Mouse (Mus musculus): ENCODE measurements around the gene Arf4. TPM values are rescaled to one million over a fixed set of nuclear protein-coding genes. Genes with fewer than 3 reads are reported as not detected.

Gene Arf4
- 586 and 604 TPM in 2 replicates for polyA plus RNA-seq (2015; fragmentation: Nextera tagmentation; extraction: Ambion mirVana)

DNA sequence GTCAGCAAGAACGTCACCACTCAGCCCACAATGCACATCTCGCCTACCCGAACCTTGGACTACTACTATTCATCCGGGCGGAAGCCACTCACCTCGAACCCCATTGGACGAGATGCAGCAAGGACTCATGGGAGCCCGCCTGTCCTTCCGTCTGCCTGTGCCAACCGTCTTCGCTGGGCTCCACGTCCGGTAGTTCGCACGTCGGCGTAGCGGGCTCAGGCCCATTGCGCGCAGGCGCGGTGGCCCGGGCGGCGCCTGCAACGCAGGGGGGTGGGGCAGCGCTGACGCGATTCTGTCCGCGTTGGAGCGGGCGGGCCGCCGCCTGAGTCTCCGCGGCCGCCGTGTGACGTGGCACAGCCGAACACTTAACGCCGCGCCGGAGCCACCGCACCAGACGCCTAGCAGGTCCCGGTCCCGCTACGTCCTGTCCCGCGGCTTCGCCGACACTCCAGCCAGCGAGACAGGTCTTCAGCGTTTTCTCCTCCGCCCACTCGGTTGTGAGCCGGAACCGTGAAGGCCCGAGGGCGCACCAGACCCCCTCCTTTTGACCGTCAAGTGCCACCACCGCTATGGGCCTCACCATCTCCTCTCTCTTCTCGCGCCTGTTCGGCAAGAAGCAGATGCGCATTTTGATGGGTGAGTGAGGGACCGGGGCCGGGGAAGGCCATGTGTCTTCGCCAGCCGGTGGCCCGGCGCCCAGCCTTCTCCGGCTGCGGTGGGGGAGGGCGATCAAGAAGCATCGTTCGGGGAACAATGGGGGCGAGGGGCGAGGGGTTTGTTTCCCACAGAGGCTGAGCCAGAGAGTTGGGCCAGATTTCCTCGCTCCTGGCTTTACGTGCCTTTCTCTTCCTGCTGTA lies at the start of gene Arf4:
Arf4 (plus strand) TSS at position 224 of the 857 bp plus-strand sequence.
- H3K9ac ChIP-seq: peak within 1 kb of the TSS; percentile 97
- H3K4me2 ChIP-seq: peak within 1 kb of the TSS; percentile 95
- H3K27me3 ChIP-seq: no peaks in the 10 kb centered on the region
- H3K27ac ChIP-seq: peak within 1 kb of the TSS; percentile 98
- H3K36me3 ChIP-seq: no peaks in the 10 kb centered on the region
- H3K9me3 ChIP-seq: no peaks in the 10 kb centered on the region
- ATAC-seq (ENCODE audit: low FRiP score): peak; percentile 99
- peaks cover 30% of the 10 kb centered on the region for H3K4me1 ChIP-seq (replicated peaks)
- peak within 1 kb of the TSS; percentile 93 for H3K4me3 ChIP-seq
- WGBS: under 1% methylated on average over 79 of the region's 83 CpGs

DNA sequence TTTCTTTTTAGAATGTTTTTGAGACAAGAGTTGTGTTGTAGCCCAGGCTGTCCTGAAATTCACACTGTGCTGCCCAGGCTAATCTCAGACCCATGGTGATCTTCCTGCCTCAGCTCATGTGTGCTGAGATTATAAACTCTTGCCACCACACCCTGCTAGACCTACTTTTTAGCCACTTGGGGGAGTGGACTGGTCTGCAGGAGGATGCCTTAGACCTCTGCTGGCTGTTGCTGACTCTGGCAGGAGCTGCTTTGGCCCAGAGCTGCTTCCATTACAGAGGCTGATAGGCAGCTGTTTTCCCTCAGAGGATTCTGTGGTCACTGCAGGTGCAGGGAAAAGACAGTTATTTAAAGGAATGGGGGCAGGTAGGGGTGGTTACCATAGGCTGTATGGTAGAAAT lies 46.5 kb upstream of the Arf4 start:
- H3K9ac ChIP-seq: no peak overlapping the region
- no peaks in the 10 kb centered on the region for H3K9me3 ChIP-seq
- H3K27me3 ChIP-seq: no peaks in the 10 kb centered on the region
- H3K4me2 ChIP-seq: no peak overlapping the region
- no peak overlapping the region for H3K27ac ChIP-seq
- H3K36me3 ChIP-seq: peaks cover 6% of the 10 kb centered on the region; the same call in 1 of the 2 replicates
- no peaks in the 10 kb centered on the region for H3K4me1 ChIP-seq (replicated peaks)
- no peak for ATAC-seq (ENCODE audit: low FRiP score)
- H3K4me3 ChIP-seq: no peak overlapping the region

DNA sequence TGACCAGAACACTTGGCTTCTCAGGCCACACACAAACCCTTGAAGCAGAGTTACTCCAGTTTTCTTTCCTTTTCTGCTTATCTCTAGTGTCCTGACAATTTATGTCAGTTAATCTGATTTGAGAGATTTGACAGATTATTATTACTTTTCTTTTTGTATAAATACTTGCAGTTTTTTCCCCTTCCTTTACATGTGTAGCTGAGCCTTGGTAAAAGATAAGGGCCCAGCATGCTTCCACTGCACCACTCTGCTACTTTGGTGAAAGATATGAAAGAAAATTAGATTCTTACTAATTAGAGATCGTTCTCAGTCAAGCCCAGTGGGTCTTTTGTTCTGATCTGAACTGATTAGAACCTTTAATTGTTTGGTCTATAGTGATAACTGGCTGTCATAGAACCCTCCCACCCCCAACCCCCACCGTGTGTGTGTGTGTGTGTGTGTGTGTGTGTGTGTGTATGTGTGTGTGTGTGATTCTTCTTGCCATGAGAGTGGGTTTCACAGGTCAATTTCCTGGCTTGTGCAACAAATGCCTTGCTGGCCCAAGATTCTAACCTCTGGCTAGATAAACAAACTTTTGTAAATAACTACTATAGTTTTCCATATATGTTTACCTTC lies 44.5 kb upstream of the Arf4 start:
- no peak overlapping the region for H3K27ac ChIP-seq
- H3K4me3 ChIP-seq: no peak overlapping the region
- no peak overlapping the region for H3K4me2 ChIP-seq
- peaks cover 4% of the 10 kb centered on the region; the same call in 1 of the 2 replicates for H3K9me3 ChIP-seq
- no peak overlapping the region for H3K9ac ChIP-seq
- peaks cover 24% of the 10 kb centered on the region for H3K36me3 ChIP-seq
- no peaks in the 10 kb centered on the region for H3K27me3 ChIP-seq
- ATAC-seq (ENCODE audit: low FRiP score): no peak
- 92% methylated on average over 2 of the region's 2 CpGs for WGBS
- no peaks in the 10 kb centered on the region for H3K4me1 ChIP-seq (replicated peaks)

DNA sequence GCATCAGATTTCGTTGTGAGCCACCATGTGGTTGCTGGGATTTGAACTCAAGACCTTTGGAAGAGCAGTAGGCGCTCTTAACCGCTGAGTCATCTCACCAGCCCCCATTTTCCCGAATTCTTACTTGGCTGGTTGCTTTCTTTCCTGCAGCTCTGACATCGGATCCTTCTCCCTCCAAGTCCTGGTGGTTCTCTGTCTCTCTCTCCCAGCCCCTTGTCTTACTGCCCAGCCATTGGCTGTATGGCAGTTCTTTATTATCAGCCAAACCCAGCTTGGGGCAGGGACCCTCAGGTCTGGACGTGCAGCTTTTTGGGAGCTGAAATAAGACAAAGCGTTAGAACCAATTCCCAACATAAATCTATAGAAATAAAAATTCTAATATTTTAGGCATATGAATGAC lies 42.7 kb upstream of the Arf4 start:
- WGBS: 96% methylated on average over 7 of the region's 7 CpGs
- Histone ChIP-seq H3K4me3 (no peak overlapping the region), H3K36me3 (peaks cover 40% of the 10 kb centered on the region), H3K4me2 (no peak overlapping the region), H3K27ac (no peak overlapping the region), H3K9ac (no peak overlapping the region), H3K27me3 (no peaks in the 10 kb centered on the region), H3K9me3 (peaks cover 4% of the 10 kb centered on the region; the same call in 1 of the 2 replicates), H3K4me1 (replicated peaks) (no peaks in the 10 kb centered on the region)
- ATAC-seq (ENCODE audit: low FRiP score): no peak

DNA sequence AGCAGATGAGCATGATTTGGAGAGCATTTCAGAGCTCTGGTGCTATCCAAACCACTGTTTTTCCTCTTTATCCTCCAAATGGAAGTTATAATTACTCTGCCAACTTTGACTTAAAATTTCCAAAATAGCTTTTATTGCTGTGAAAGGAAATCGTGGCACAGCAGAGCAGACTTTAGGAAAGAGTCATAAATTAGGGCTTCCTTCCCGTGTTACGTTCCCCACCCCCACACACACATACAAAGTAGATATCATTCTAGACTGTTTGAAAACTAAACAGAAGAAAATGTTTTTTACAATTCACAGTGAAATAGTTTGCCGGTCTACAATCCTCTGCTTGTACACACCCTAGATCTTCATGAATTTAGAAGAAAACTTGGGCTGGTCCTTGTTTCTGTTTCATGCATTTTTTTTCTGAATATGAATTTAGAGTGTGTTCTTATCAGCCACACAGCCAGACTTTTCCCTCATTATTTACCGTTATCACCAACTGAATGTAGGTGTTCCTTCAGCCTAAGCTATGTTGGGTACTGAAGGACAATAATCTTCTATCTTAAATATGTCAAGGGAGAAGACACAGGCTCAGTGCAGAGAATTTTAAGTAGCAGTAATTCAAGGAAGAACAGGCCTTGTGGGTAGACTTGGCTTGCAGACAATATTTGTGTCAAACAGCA lies 42.0 kb upstream of the Arf4 start:
- ATAC-seq (ENCODE audit: low FRiP score): no peak
- H3K36me3 ChIP-seq: peaks cover 45% of the 10 kb centered on the region
- H3K4me2 ChIP-seq: no peak overlapping the region
- peaks cover 4% of the 10 kb centered on the region; the same call in 1 of the 2 replicates for H3K9me3 ChIP-seq
- no peaks in the 10 kb centered on the region for H3K27me3 ChIP-seq
- no peak overlapping the region for H3K4me3 ChIP-seq
- no peak overlapping the region for H3K27ac ChIP-seq
- 91% methylated on average over 5 of the region's 5 CpGs for WGBS
- H3K9ac ChIP-seq: no peak overlapping the region
- no peaks in the 10 kb centered on the region for H3K4me1 ChIP-seq (replicated peaks)

DNA sequence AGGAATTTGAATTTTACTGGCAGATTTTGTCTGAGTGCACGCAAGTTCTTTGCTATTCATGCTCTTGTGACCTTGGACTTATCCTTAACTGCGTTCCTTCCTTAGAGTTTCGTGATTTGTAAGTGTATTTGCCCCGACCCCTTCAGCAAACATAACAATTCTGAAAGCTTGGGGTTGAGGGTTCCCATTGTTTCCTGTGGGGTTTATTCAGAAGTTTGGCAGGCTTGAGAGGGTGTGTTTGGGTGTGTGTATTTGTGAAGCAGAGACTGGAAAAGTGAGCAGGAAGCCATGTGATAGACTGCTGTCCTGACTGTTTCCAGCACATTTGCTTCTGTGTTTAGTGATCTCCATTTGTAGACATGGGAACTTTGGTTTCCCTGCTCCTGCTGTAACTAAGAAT lies 32.5 kb upstream of the Arf4 start:
- H3K27ac ChIP-seq: no peak overlapping the region
- H3K9ac ChIP-seq: no peak overlapping the region
- no peaks in the 10 kb centered on the region for H3K27me3 ChIP-seq
- H3K36me3 ChIP-seq: peaks cover 69% of the 10 kb centered on the region
- H3K4me3 ChIP-seq: no peak overlapping the region
- no peak overlapping the region for H3K4me2 ChIP-seq
- no peaks in the 10 kb centered on the region for H3K4me1 ChIP-seq (replicated peaks)
- no peak for ATAC-seq (ENCODE audit: low FRiP score)
- WGBS: 80% methylated on average over 4 of the region's 4 CpGs
- H3K9me3 ChIP-seq: no peaks in the 10 kb centered on the region

- H3K27ac ChIP-seq: no peak overlapping the region
- ATAC-seq (ENCODE audit: low FRiP score): no peak
- no peaks in the 10 kb centered on the region for H3K27me3 ChIP-seq
- H3K36me3 ChIP-seq: peaks cover 78% of the 10 kb centered on the region
- H3K9ac ChIP-seq: no peak overlapping the region
- no peaks in the 10 kb centered on the region for H3K9me3 ChIP-seq
- H3K4me1 ChIP-seq (replicated peaks): no peaks in the 10 kb centered on the region
- 94% methylated on average over 1 of the region's 1 CpGs for WGBS
- H3K4me3 ChIP-seq: no peak overlapping the region
- H3K4me2 ChIP-seq: no peak overlapping the region
Observed at GRCm38 (mm10) chr14:26609674-26610073, 28.2 kb upstream of the Arf4 start.

GRCm38 (mm10) chr14:26610689-26611088 lies 27.2 kb upstream of the Arf4 start:
- H3K27ac ChIP-seq: no peak overlapping the region
- no peaks in the 10 kb centered on the region for H3K27me3 ChIP-seq
- H3K4me3 ChIP-seq: no peak overlapping the region
- peaks cover 74% of the 10 kb centered on the region for H3K36me3 ChIP-seq
- 97% methylated on average over 4 of the region's 4 CpGs for WGBS
- H3K4me2 ChIP-seq: no peak overlapping the region
- no peaks in the 10 kb centered on the region for H3K9me3 ChIP-seq
- H3K9ac ChIP-seq: no peak overlapping the region
- no peaks in the 10 kb centered on the region for H3K4me1 ChIP-seq (replicated peaks)
- no peak for ATAC-seq (ENCODE audit: low FRiP score)

GRCm38 (mm10) chr14:26625301-26625700 lies 12.6 kb upstream of the Arf4 start:
- H3K4me3 ChIP-seq: no peak overlapping the region
- H3K4me1 ChIP-seq (replicated peaks): no peaks in the 10 kb centered on the region
- no peaks in the 10 kb centered on the region for H3K9me3 ChIP-seq
- H3K36me3 ChIP-seq: peaks cover 88% of the 10 kb centered on the region
- H3K27ac ChIP-seq: no peak overlapping the region
- H3K9ac ChIP-seq: no peak overlapping the region
- ATAC-seq (ENCODE audit: low FRiP score): no peak
- 91% methylated on average over 4 of the region's 4 CpGs for WGBS
- H3K4me2 ChIP-seq: no peak overlapping the region
- no peaks in the 10 kb centered on the region for H3K27me3 ChIP-seq

GRCm38 (mm10) chr14:26626605-26627140 lies 11.2 kb upstream of the Arf4 start:
- Histone ChIP-seq H3K4me3 (no peak overlapping the region), H3K4me2 (no peak overlapping the region), H3K27ac (no peak overlapping the region), H3K36me3 (peaks cover 79% of the 10 kb centered on the region), H3K9ac (no peak overlapping the region), H3K9me3 (no peaks in the 10 kb centered on the region), H3K4me1 (replicated peaks) (no peaks in the 10 kb centered on the region), H3K27me3 (no peaks in the 10 kb centered on the region)
- WGBS: 91% methylated on average over 5 of the region's 5 CpGs
- no peak for ATAC-seq (ENCODE audit: low FRiP score)

GRCm38 (mm10) chr14:26637025-26637850 lies 636 bp upstream of the Arf4 start:
- H3K27me3 ChIP-seq: no peaks in the 10 kb centered on the region
- H3K27ac ChIP-seq: peak overlapping the region; percentile 98
- peaks cover 4% of the 10 kb centered on the region; the same call in 1 of the 2 replicates for H3K36me3 ChIP-seq
- H3K9me3 ChIP-seq: no peaks in the 10 kb centered on the region
- H3K4me1 ChIP-seq (replicated peaks): peaks cover 30% of the 10 kb centered on the region
- peak overlapping the region; percentile 63 for H3K4me2 ChIP-seq
- 31% methylated on average over 17 of the region's 17 CpGs for WGBS
- peak overlapping the region; percentile 97 for H3K9ac ChIP-seq
- H3K4me3 ChIP-seq: peak overlapping the region; percentile 93
- ATAC-seq (ENCODE audit: low FRiP score): peak; percentile 33

All from hindbrain, embryonic 13.5 days (tissue).